Comparison of ENCODE assay signal across 11 mouse cellular contexts in genomic region chr1:72832715-72833153, GRCm38 (mm10). TPM values are rescaled to one million over a fixed set of nuclear protein-coding genes. Genes with fewer than 3 reads are reported as not detected.
DNase-seq lines count a peak whose midpoint lies in the region; ATAC-seq and TF ChIP-seq lines count a peak whose summit lies in the region.
"Had no signal": no experiment of that assay in that cellular context is flagged by ENCODE, and none has a peak within 500 bp of the region (broad histone marks: within the 10 kb centered on the region; RNA-seq: fewer than 3 reads in every experiment).

No protein-coding gene starts in this region.

- intact Hi-C loops in heart, postnatal 25 days (cut with DNase I): no loop called here
- intact Hi-C loops in heart, adult 2 months (cut with DNase I): no loop called here
- intact Hi-C loops in heart, postnatal 36 days (cut with DNase I): no loop called here

- TF ChIP-seq POLR2A in CH12.LX (IDR thresholded peaks at IDR 0.05; ENCODE audit: low read depth, low read length): no peak
- TF ChIP-seq POLR2A in heart, adult 2 months (IDR thresholded peaks at IDR 0.05; ENCODE audit: insufficient read depth, low read depth, low read length): no peak

- no peaks in the 10 kb centered on the region for H3K27me3 ChIP-seq in heart, embryonic 13.5 days (replicated peaks)
- H3K27me3 ChIP-seq in CH12.LX (replicated peaks): no peaks in the 10 kb centered on the region
- H3K27me3 ChIP-seq in embryonic facial prominence, embryonic 14.5 days (replicated peaks; ENCODE audit: control insufficient read depth, insufficient read depth, low read length): no peaks in the 10 kb centered on the region
- no peaks in the 10 kb centered on the region; the same call in 1 of the 2 replicates for H3K27me3 ChIP-seq in heart, adult 2 months (ENCODE audit: control insufficient read depth, insufficient read depth, low read length)

- H3K9ac ChIP-seq in heart, embryonic 13.5 days: peak overlapping the region; percentile 40; the same call in 1 of the 2 replicates
- H3K9ac ChIP-seq in CH12.LX (ENCODE audit: insufficient read depth, low read depth): no peak overlapping the region
- no peak overlapping the region for H3K9ac ChIP-seq in embryonic facial prominence, embryonic 14.5 days (ENCODE audit: low read depth, low read length)
- H3K9ac ChIP-seq in heart, adult 2 months (ENCODE audit: low read depth, low read length): no peak overlapping the region

- ATAC-seq in heart, embryonic 13.5 days (ENCODE audit: extremely low read depth, insufficient number of reproducible peaks, low FRiP score, low TSS enrichment): no peak
- 0 out of 2 replicates have a peak, but pooled peaks have one; percentile 12 for ATAC-seq in embryonic facial prominence, embryonic 14.5 days (ENCODE audit: low read depth)

- no peak overlapping the region for H3K4me3 ChIP-seq in heart, embryonic 13.5 days
- no peak overlapping the region for H3K4me3 ChIP-seq in CH12.LX (replicated peaks in 1 of 3; ENCODE audit: low read depth in 2 of 3, low read length in 2 of 3, poor library complexity in 1 of 3)
- H3K4me3 ChIP-seq in embryonic facial prominence, embryonic 14.5 days (ENCODE audit: low read depth, low read length): no peak overlapping the region
- no peak overlapping the region for H3K4me3 ChIP-seq in heart, adult 2 months
- H3K4me3 ChIP-seq: heart, embryonic 10.5 days; left cerebral cortex, adult 2 months; myocyte had no signal

- WGBS in heart, embryonic 13.5 days: 27% methylated on average over 3 of the region's 3 CpGs
- WGBS in embryonic facial prominence, embryonic 14.5 days: 30% methylated on average over 3 of the region's 3 CpGs
- WGBS in heart, adult 2 months: 26% methylated on average over 3 of the region's 3 CpGs

- H3K36me3 ChIP-seq in heart, embryonic 13.5 days: no peaks in the 10 kb centered on the region
- peaks cover 44 to 61% of the 10 kb centered on the region in 2 experiments for H3K36me3 ChIP-seq in CH12.LX (replicated peaks in 1 of 2; ENCODE audit: control insufficient read depth in 1 of 2, insufficient read depth in 1 of 2, low read length in 1 of 2)
- peaks cover 14% of the 10 kb centered on the region for H3K36me3 ChIP-seq in embryonic facial prominence, embryonic 14.5 days (ENCODE audit: control insufficient read depth, insufficient read depth, low read length)
- no peaks in the 10 kb centered on the region for H3K36me3 ChIP-seq in heart, adult 2 months (ENCODE audit: control insufficient read depth, insufficient read depth, low read length)

- no peak overlapping the region for H3K4me2 ChIP-seq in heart, embryonic 13.5 days
- no peak overlapping the region for H3K4me2 ChIP-seq in CH12.LX (ENCODE audit: insufficient read depth, low read depth, poor library complexity, severe bottlenecking)
- no peak overlapping the region for H3K4me2 ChIP-seq in embryonic facial prominence, embryonic 14.5 days (ENCODE audit: low read depth, low read length)

- no peak for TF ChIP-seq CTCF in CH12.LX (conservative IDR thresholded peaks at IDR 0.05 in 1 of 2, IDR thresholded peaks at IDR 0.05 in 1 of 2; ENCODE audit: low read depth in 2 of 2, low read length in 2 of 2)
- no peak for TF ChIP-seq CTCF in heart, adult 2 months (IDR thresholded peaks at IDR 0.05)

- dilution Hi-C loops in CH12.LX (cut with MboI; ENCODE audit: extremely low pct_ligation_motif_present, extremely low pct_unique_long_range_greater_than_20kb, low sequenced_read_pairs): no loop called here

- in situ Hi-C loops in CH12.LX (cut with MboI; ENCODE audit: low pct_ligation_motif_present, low pct_unique_long_range_greater_than_20kb, low sequenced_read_pairs): loop anchor here (25.0 kb wide), 1 partner anchor 395 kb away; no protein-coding TSS in a partner anchor

- no peaks in the 10 kb centered on the region for H3K9me3 ChIP-seq in heart, embryonic 13.5 days
- H3K9me3 ChIP-seq in CH12.LX (replicated peaks; ENCODE audit: low read length): peaks cover 5% of the 10 kb centered on the region
- H3K9me3 ChIP-seq in embryonic facial prominence, embryonic 14.5 days (ENCODE audit: control insufficient read depth, low read length): 0 out of 2 replicates have a peak, but pooled peaks cover 3% of the 10 kb centered on the region
- H3K9me3 ChIP-seq: heart, embryonic 10.5 days had no signal

- no peak overlapping the region for H3K27ac ChIP-seq in heart, embryonic 13.5 days (replicated peaks)
- H3K27ac ChIP-seq in CH12.LX (ENCODE audit: insufficient read depth, low read depth): no peak overlapping the region
- peak overlapping the region; percentile 16; the same call in 1 of the 2 replicates for H3K27ac ChIP-seq in embryonic facial prominence, embryonic 14.5 days (replicated peaks; ENCODE audit: low read depth, low read length)
- H3K27ac ChIP-seq in heart, adult 2 months: no peak overlapping the region
- H3K27ac ChIP-seq: heart, embryonic 10.5 days; left cerebral cortex, adult 2 months had no signal

- no peak for DNase-seq in heart, postnatal 25 days (ENCODE audit: low spot score)
- no peak for DNase-seq in CH12.LX (ENCODE audit: extremely low read depth)
- DNase-seq in embryonic facial prominence, embryonic 14.5 days (ENCODE audit: low spot score): peak; percentile 53
- DNase-seq in kidney, adult 9 months: peak; percentile 34
- no peak for DNase-seq in spleen, postnatal 14 days (ENCODE audit: low spot score in 2 of 2)
- no peak for DNase-seq in heart, adult 2 months
- DNase-seq in heart, postnatal 36 days: no peak

- H3K79me2 ChIP-seq in CH12.LX (replicated peaks; ENCODE audit: control insufficient read depth, extremely low read depth, insufficient read depth, poor library complexity, severe bottlenecking): peaks cover 6% of the 10 kb centered on the region
- H3K79me2 ChIP-seq in heart, adult 2 months (replicated peaks; ENCODE audit: control insufficient read depth, insufficient read depth, low read length): no peaks in the 10 kb centered on the region

- TF ChIP-seq RAD21 in CH12.LX (IDR thresholded peaks at IDR 0.05; ENCODE audit: low read depth, low read length): no peak

- no peak for TF ChIP-seq EP300 in CH12.LX (IDR thresholded peaks at IDR 0.05; ENCODE audit: low read length)
- no peak for TF ChIP-seq EP300 in heart, adult 2 months (IDR thresholded peaks at IDR 0.05; ENCODE audit: insufficient read depth, low read depth, low read length)

- peaks cover 21% of the 10 kb centered on the region for H3K4me1 ChIP-seq in heart, embryonic 13.5 days
- H3K4me1 ChIP-seq in CH12.LX (ENCODE audit: control insufficient read depth in 1 of 2, insufficient read depth in 2 of 2): peaks cover 20 to 58% of the 10 kb centered on the region in 2 experiments
- H3K4me1 ChIP-seq in embryonic facial prominence, embryonic 14.5 days (ENCODE audit: control insufficient read depth, insufficient read depth, low read length): peaks cover 23% of the 10 kb centered on the region
- no peaks in the 10 kb centered on the region for H3K4me1 ChIP-seq in heart, adult 2 months (ENCODE audit: control insufficient read depth, insufficient read depth, low read length)

TF ChIP-seq in CH12.LX, 34 proteins besides CTCF, POLR2A, EP300 and RAD21:
- TF ChIP-seq ETS1 (conservative IDR thresholded peaks at IDR 0.05; ENCODE audit: low read depth, low read length): no peak
- TF ChIP-seq ZNF384 (IDR thresholded peaks at IDR 0.05; ENCODE audit: low read depth, low read length): 0 out of 2 replicates have a peak, but pooled peaks have one; percentile 16
- TF ChIP-seq UBTF (IDR thresholded peaks at IDR 0.05; ENCODE audit: low read depth, low read length): no peak
TF ChIP-seq in CH12.LX: peak in this region for 1.

RNA-seq across cellular contexts. Expression of gene Igfbp2, which starts 8.4 kb away (rescaled TPM):
- 85.0 and 87.3 TPM in 2 replicates for polyA plus RNA-seq in heart, embryonic 13.5 days (2015; fragmentation: Nextera tagmentation; extraction: Ambion mirVana)
- total RNA-seq in heart, postnatal 25 days (2021): not detected
- total RNA-seq in CH12.LX (2012; rRNA removed) (386 and 662 TPM in 2 replicates), CH12.LX (2014; rRNA removed) (264 and 294 TPM in 2 replicates)
- polyA plus RNA-seq in CH12.LX (2012; ENCODE audit: insufficient read length, low read depth): 350 and 355 TPM in 2 replicates
- 446 and 451 TPM in 2 replicates for polyA plus RNA-seq in embryonic facial prominence, embryonic 14.5 days (2014; fragmentation: Nextera tagmentation; extraction: Ambion mirVana)
- total RNA-seq in heart, adult 2 months (2021): under 1 TPM in 1 of 2 experiments, not detected in 1; 0.30 TPM
- polyA plus RNA-seq in heart, adult 2 months (2012; rRNA removed): 0.41 and 2.6 TPM in 2 replicates
- under 1 TPM in 1 of 2 experiments, not detected in 1; 0.22 TPM for total RNA-seq in heart, postnatal 36 days (2021)

RNA-seq across cellular contexts. Expression of gene Igfbp5, which starts 42.0 kb away (rescaled TPM):
- 110 and 126 TPM in 2 replicates for polyA plus RNA-seq in heart, embryonic 13.5 days (2015; fragmentation: Nextera tagmentation; extraction: Ambion mirVana)
- 100 to 1,000 TPM; 112 to 149 TPM for total RNA-seq in heart, postnatal 25 days (2021)
- total RNA-seq in CH12.LX (2012; rRNA removed) (0.04 and 0.08 TPM in 2 replicates), CH12.LX (2014; rRNA removed) (not detected in 2 replicates)
- polyA plus RNA-seq in CH12.LX (2012; ENCODE audit: insufficient read length, low read depth): 0.09 and 0.14 TPM in 2 replicates
- 131 and 138 TPM in 2 replicates for polyA plus RNA-seq in embryonic facial prominence, embryonic 14.5 days (2014; fragmentation: Nextera tagmentation; extraction: Ambion mirVana)
- total RNA-seq in heart, adult 2 months (2021): 10 to 100 TPM; 94.0 to 94.7 TPM
- 77.8 and 91.0 TPM in 2 replicates for polyA plus RNA-seq in heart, adult 2 months (2012; rRNA removed)
- 100 to 1,000 TPM in 1 of 2 experiments, 10 to 100 TPM in 1; 95.6 to 123 TPM for total RNA-seq in heart, postnatal 36 days (2021)

Comparison
In these comparisons a context has a peak if more than half of its experiments do, and no peak if none do; other contexts are left out.
1. DNase-seq: peak in embryonic facial prominence, embryonic 14.5 days (single experiment) and kidney, adult 9 months (single experiment); none in heart, postnatal 25 days (single experiment), CH12.LX (single experiment), spleen, postnatal 14 days (0 of 2), heart, adult 2 months (0 of 2) and heart, postnatal 36 days (0 of 2).
2. RNA of gene Igfbp2, which starts 8.4 kb away (total RNA-seq): 264 to 662 TPM in CH12.LX; 0.30 TPM in heart, adult 2 months, 0.22 TPM in heart, postnatal 36 days and not detected in heart, postnatal 25 days; every median in the first group is over 100 times any median in the second.
3. RNA of gene Igfbp5, which starts 42.0 kb away (total RNA-seq): 112 to 149 TPM in heart, postnatal 25 days, 95.6 to 123 TPM in heart, postnatal 36 days and 94.0 to 94.7 TPM in heart, adult 2 months; 0.04 to 0.08 TPM in CH12.LX; every median in the first group is over 10 times any median in the second.